Mouse (Mus musculus) testis, adult 2 months (tissue): ENCODE results near the gene Hnmt.

Source experiments
- CTCF ChIP-seq: fragments of 200-500 bp; IDR thresholded peaks from 2 replicates; pipeline ENCODE4 v1.5.1; 2012; ENCODE audit warnings: low read depth, mild to moderate bottlenecking, inconsistent platforms, low read length, moderate library complexity; ENCODE audit not compliant: control insufficient read depth, insufficient read depth, insufficient replicate concordance
- POLR2A ChIP-seq: fragments of 200-500 bp; IDR thresholded peaks from 2 replicates; pipeline ENCODE4 v1.6.1; 2012; ENCODE audit warnings: low read depth, mild to moderate bottlenecking, inconsistent platforms, low read length, moderate library complexity; ENCODE audit not compliant: control insufficient read depth

DNA sequence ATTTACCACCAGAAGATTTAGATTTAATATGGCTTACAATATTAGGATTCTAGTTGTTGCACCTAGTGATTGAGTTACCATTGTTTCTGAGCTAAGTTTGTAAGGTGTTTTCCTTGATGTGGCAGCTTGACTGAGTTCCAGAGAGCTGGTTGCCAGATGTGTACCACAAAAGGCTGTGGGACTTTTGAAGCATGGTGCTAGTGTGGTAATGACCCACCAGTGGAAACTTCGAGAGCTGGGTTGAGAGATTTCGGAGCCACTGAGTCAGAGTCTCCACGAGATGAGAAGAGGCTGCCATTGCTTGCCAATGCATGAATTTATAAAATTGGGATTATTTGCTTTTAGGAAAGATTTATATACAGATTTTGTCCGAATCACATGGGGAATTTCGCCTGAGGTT lies 34.2 kb downstream of the Hnmt start:
- no peak for TF ChIP-seq CTCF
- TF ChIP-seq POLR2A, result no peak
